In genomic region chr7:44443268-44444173, GRCm38 (mm10) we compare ENCODE assay signal across 8 mouse cellular contexts. TPM values are rescaled to one million over a fixed set of nuclear protein-coding genes. Genes with fewer than 3 reads are reported as not detected.
DNase-seq lines count a peak whose midpoint lies in the region; ATAC-seq lines count a peak whose summit lies in the region.
"Had no signal": no experiment of that assay in that cellular context is flagged by ENCODE, and none has a peak within 500 bp of the region (broad histone marks: within the 10 kb centered on the region; RNA-seq: fewer than 3 reads in every experiment).

No protein-coding gene starts in this region.

- no peaks in the 10 kb centered on the region for H3K9me3 ChIP-seq in lung, embryonic 15.5 days
- H3K9me3 ChIP-seq in hindbrain, embryonic 16.5 days (ENCODE audit: control insufficient read depth, low read length) = no peaks in the 10 kb centered on the region

- no peak for DNase-seq in lung, postnatal 4 days
- DNase-seq in embryo, embryonic 11 days = peak; percentile 67
- DNase-seq in retina, postnatal 1 day = peak; percentile 77
- DNase-seq in thymus, postnatal 4 days = no peak
- no peak for DNase-seq in kidney, adult 8-10 months

- peak overlapping the region; percentile 38 for H3K4me3 ChIP-seq in lung, embryonic 15.5 days
- peak overlapping the region; percentile 74 for H3K4me3 ChIP-seq in hindbrain, embryonic 16.5 days (ENCODE audit: low read length)

- no peaks in the 10 kb centered on the region for H3K36me3 ChIP-seq in lung, embryonic 15.5 days
- peaks cover 11% of the 10 kb centered on the region; the same call in 1 of the 2 replicates for H3K36me3 ChIP-seq in hindbrain, embryonic 16.5 days (ENCODE audit: control insufficient read depth, insufficient read depth, low read length)

- H3K9ac ChIP-seq in lung, embryonic 15.5 days = no peak overlapping the region
- H3K9ac ChIP-seq in hindbrain, embryonic 16.5 days (ENCODE audit: low read depth, low read length) = peak overlapping the region; percentile 95

- peaks cover 7% of the 10 kb centered on the region; the same call in 1 of the 2 replicates for H3K4me1 ChIP-seq in lung, embryonic 15.5 days
- H3K4me1 ChIP-seq in hindbrain, embryonic 16.5 days (ENCODE audit: control insufficient read depth, insufficient read depth, low read depth, low read length) = peaks cover 41% of the 10 kb centered on the region

- peak; percentile 28; the same call in 1 of the 2 replicates for ATAC-seq in lung, embryonic 15.5 days (ENCODE audit: borderline replicate concordance, extremely low read depth, low FRiP score, low TSS enrichment)
- ATAC-seq in hindbrain, embryonic 16.5 days = peak; percentile 51

- H3K4me2 ChIP-seq in lung, embryonic 15.5 days = peak overlapping the region; percentile 56
- peak overlapping the region; percentile 85 for H3K4me2 ChIP-seq in hindbrain, embryonic 16.5 days (ENCODE audit: low read length)

- H3K27ac ChIP-seq in lung, embryonic 15.5 days = no peak overlapping the region
- peak overlapping the region; percentile 97 for H3K27ac ChIP-seq in hindbrain, embryonic 16.5 days (ENCODE audit: low read depth, low read length)

- peaks cover 76% of the 10 kb centered on the region for H3K27me3 ChIP-seq in lung, embryonic 15.5 days
- no peaks in the 10 kb centered on the region for H3K27me3 ChIP-seq in hindbrain, embryonic 16.5 days (replicated peaks; ENCODE audit: control insufficient read depth, insufficient read depth, low read length)

- 8% methylated on average over 20 of the region's 20 CpGs for WGBS in lung, embryonic 15.5 days
- WGBS in hindbrain, embryonic 16.5 days = 3% methylated on average over 20 of the region's 20 CpGs

RNA-seq across cellular contexts. Expression of gene Lrrc4b, which starts 14.7 kb away (rescaled TPM):
- polyA plus RNA-seq in lung, embryonic 15.5 days (2015; fragmentation: Nextera tagmentation; extraction: Ambion mirVana) = 0.88 and 0.98 TPM in 2 replicates
- polyA plus RNA-seq in hindbrain, embryonic 16.5 days (2015; fragmentation: Nextera tagmentation; extraction: Ambion mirVana) = 12.4 and 12.6 TPM in 2 replicates

RNA-seq across cellular contexts. Expression of gene Aspdh, which starts 21.7 kb away (rescaled TPM):
- polyA plus RNA-seq in lung, embryonic 15.5 days (2015; fragmentation: Nextera tagmentation; extraction: Ambion mirVana) = 0.62 and 0.88 TPM in 2 replicates
- 3.1 and 3.9 TPM in 2 replicates for polyA plus RNA-seq in hindbrain, embryonic 16.5 days (2015; fragmentation: Nextera tagmentation; extraction: Ambion mirVana)
- polyA plus RNA-seq: spleen, adult 2 months had no signal

RNA-seq across cellular contexts. Expression of gene Josd2, which starts 24.3 kb away (rescaled TPM):
- polyA plus RNA-seq in lung, embryonic 15.5 days (2015; fragmentation: Nextera tagmentation; extraction: Ambion mirVana) = 109 and 111 TPM in 2 replicates
- 42.5 and 46.2 TPM in 2 replicates for polyA plus RNA-seq in hindbrain, embryonic 16.5 days (2015; fragmentation: Nextera tagmentation; extraction: Ambion mirVana)

RNA-seq across cellular contexts. Expression of gene Emc10, which starts 52.8 kb away (rescaled TPM):
- polyA plus RNA-seq in lung, embryonic 15.5 days (2015; fragmentation: Nextera tagmentation; extraction: Ambion mirVana) = 107 and 108 TPM in 2 replicates
- 145 and 150 TPM in 2 replicates for polyA plus RNA-seq in hindbrain, embryonic 16.5 days (2015; fragmentation: Nextera tagmentation; extraction: Ambion mirVana)

RNA-seq across cellular contexts. Expression of gene Fam71e1, which starts 52.9 kb away (rescaled TPM):
- 9.1 and 11.1 TPM in 2 replicates for polyA plus RNA-seq in lung, embryonic 15.5 days (2015; fragmentation: Nextera tagmentation; extraction: Ambion mirVana)
- 20.4 and 23.7 TPM in 2 replicates for polyA plus RNA-seq in hindbrain, embryonic 16.5 days (2015; fragmentation: Nextera tagmentation; extraction: Ambion mirVana)

Comparison
In these comparisons a context has a peak if more than half of its experiments do, and no peak if none do; other contexts are left out.
1. DNase-seq: peak in embryo, embryonic 11 days (single experiment) and retina, postnatal 1 day (single experiment); none in lung, postnatal 4 days (0 of 2), thymus, postnatal 4 days (single experiment) and kidney, adult 8-10 months (0 of 2).